Mouse (Mus musculus): ENCODE measurements at regions not wholly inside any gene's neighbourhood (a gene's known extent, or its start where the extent isn't known, plus 50 kb on each side); places are given as distances from the start of the nearest gene placed in this dataset.

DNA sequence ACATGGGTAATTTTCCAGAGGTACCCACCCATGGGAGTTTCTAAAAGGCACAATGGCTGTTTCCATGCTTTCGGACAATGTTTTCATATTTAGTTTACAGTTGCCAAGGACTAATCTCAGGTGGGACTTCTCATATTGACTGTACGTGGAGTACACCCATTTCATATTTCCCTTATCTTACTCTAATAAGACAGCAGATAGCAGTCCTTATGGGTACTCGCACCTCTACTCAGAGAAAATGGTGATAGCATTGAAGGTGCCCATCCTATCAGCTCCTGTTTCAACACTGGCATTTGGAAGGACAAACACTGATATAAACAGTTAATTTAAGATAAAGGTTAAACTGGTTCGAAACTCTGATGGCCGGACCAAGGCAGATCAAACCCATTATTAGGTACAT lies 198.6 kb downstream of the Gm5447 start:
- Histone ChIP-seq H3K27me3 (ENCODE audit: insufficient read depth, low read length) (no peaks in the 10 kb centered on the region), H3K4me1 (ENCODE audit: insufficient read depth, low read depth, low read length) (no peaks in the 10 kb centered on the region), H3K36me3 (replicated peaks) (no peaks in the 10 kb centered on the region), H3K9me3 (replicated peaks) (no peaks in the 10 kb centered on the region), H3K4me3 (ENCODE audit: low read depth, low read length) (no peak overlapping the region)
- DNase-seq (ENCODE audit: low spot score) = no peak
- no peak for TF ChIP-seq POLR2AphosphoS5 (IDR thresholded peaks at IDR 0.05; ENCODE audit: insufficient replicate concordance, low read depth, low read length)
- ATAC-seq (ENCODE audit: extremely low read depth, insufficient number of reproducible peaks, low FRiP score, poor library complexity, severe bottlenecking) = no peak

DNA sequence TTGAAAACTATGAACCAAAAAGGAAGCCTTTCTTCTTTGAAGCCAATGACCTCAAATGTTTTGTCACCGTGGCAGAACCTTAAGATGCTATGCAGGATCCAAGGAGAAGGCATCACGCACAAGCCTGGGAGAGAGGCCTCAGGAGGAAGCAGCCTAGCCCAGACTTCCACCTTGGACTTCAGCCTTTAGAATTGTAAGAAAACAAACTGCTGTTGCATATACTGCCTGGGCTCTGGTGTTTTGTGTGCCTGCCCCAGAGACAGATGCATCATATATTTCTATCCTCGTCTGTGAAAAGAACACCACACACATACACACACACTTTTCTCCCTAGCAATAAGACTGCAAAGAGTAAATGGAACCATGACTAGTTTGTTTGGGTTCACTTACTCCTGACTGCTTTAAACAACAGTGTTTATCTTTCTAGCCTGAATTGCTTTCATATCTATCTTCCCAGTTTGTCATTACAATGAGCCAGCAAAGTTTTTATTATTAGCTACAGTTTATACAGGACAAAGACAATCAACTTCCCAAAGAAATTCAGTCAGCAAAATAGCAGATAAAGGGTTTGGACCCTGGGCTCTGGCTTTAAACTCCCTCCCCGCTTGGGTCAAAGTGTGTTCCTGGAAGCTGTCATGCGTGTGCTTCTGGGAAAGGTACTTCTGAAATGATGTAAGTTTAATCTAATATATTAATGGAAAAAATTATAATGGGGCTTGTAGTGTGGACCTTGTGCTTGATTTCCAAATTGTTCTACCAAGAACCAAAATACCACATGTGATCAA lies 204.2 kb downstream of the Gm5447 start:
- Histone ChIP-seq H3K4me3 (ENCODE audit: low read depth, low read length) (no peak overlapping the region), H3K4me1 (ENCODE audit: insufficient read depth, low read depth, low read length) (no peaks in the 10 kb centered on the region), H3K9me3 (replicated peaks) (no peaks in the 10 kb centered on the region), H3K27me3 (ENCODE audit: insufficient read depth, low read length) (peaks cover 5% of the 10 kb centered on the region), H3K36me3 (replicated peaks) (no peaks in the 10 kb centered on the region)
- ATAC-seq (ENCODE audit: extremely low read depth, insufficient number of reproducible peaks, low FRiP score, poor library complexity, severe bottlenecking) (no peak), DNase-seq (ENCODE audit: low spot score) (no peak)
- no peak for TF ChIP-seq GATA2 (IDR thresholded peaks at IDR 0.05; ENCODE audit: borderline replicate concordance, low read depth, low read length)
- TF ChIP-seq TAL1 (conservative IDR thresholded peaks at IDR 0.05; ENCODE audit: low read depth, low read length) = no peak

DNA sequence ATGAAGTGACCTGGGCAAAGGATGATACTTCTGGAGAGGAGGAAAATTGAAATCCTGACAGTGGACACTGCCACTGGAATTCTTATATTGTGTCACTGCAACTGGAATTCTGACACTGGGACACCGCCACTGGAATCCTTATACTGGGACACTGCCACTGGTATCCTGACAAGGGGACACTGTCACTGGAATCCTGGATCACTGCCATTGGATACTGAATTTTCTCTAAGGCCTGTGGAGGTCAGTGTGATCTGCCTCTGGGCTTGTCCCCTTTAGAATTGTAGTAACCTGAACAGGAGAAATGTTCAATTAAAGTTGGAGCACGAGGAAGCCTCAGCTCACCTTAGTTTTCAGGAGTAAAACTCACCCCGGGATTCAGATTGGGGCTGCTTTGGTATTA lies 205.0 kb downstream of the Gm5447 start:
- no peaks in the 10 kb centered on the region for H3K9me3 ChIP-seq (replicated peaks)
- H3K27me3 ChIP-seq (ENCODE audit: insufficient read depth, low read length) = peaks cover 5% of the 10 kb centered on the region
- ATAC-seq (ENCODE audit: extremely low read depth, insufficient number of reproducible peaks, low FRiP score, poor library complexity, severe bottlenecking) = no peak
- H3K36me3 ChIP-seq (replicated peaks) = no peaks in the 10 kb centered on the region
- DNase-seq (ENCODE audit: low spot score) = no peak
- TF ChIP-seq POLR2AphosphoS5 (IDR thresholded peaks at IDR 0.05; ENCODE audit: insufficient replicate concordance, low read depth, low read length) = no peak
- TF ChIP-seq GATA2 (IDR thresholded peaks at IDR 0.05; ENCODE audit: borderline replicate concordance, low read depth, low read length) = no peak
- no peak for TF ChIP-seq CTCF (IDR thresholded peaks at IDR 0.05; ENCODE audit: low read depth, low read length)
- TF ChIP-seq TAL1 (conservative IDR thresholded peaks at IDR 0.05; ENCODE audit: low read depth, low read length) = no peak
- no peak for TF ChIP-seq GATA1 (IDR thresholded peaks at IDR 0.05; ENCODE audit: borderline replicate concordance, low read length)
- no peak overlapping the region for H3K4me3 ChIP-seq (ENCODE audit: low read depth, low read length)
- H3K4me1 ChIP-seq (ENCODE audit: insufficient read depth, low read depth, low read length) = no peaks in the 10 kb centered on the region

DNA sequence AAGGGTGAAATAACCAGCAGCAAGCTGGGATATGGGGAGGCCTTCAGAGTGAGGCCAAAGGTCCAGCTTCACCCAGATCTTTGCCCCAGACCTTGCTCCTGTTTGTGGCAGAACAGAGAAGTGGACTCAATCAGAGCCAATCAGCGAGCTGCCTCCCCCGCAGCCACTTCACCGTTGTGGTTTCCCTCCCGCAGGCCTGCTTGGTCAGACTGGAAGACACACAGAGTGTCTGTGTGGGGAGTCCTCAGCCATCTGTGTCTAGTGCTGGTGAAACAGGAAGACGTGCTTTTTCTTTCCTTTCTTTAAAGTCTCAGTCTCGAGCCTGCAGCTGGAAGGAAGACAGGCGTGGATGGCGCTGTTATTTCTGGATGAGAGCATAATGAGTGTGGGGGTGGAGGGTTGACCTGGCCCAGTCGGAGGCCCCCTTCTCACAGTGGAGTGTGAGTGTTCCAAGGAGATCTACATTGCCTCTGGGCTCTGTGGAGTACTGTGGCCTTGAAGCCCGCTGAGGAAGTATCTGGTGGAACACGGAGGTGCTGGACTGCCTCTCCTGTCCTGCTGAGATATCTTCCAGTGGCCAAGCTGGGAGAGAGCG lies 205.5 kb downstream of the Gm5447 start:
- no peak for DNase-seq (ENCODE audit: low spot score)
- H3K27me3 ChIP-seq (ENCODE audit: insufficient read depth, low read length) = peaks cover 5% of the 10 kb centered on the region
- no peak for ATAC-seq (ENCODE audit: extremely low read depth, insufficient number of reproducible peaks, low FRiP score, poor library complexity, severe bottlenecking)

DNA sequence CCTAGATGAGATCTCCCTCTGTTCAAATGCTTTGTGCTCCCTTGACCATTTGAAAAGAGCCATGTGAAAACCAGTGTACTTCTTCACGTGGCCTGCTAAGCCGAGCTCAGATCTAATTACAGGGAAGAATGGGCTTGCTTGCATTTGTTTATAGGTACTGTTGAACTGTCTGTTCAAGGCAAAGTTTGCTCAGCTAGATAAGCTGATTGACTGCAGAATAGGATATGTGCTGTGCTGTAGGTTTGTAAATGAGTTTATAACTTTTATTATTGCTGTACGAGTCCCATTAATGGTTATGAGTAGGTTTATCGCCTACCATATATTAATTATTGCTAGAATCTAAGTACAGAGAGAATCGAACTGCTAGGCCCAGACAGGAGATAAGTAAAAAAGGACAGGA lies 207.5 kb downstream of the Gm5447 start:
- no peaks in the 10 kb centered on the region for H3K9me3 ChIP-seq (replicated peaks)
- TF ChIP-seq CTCF (IDR thresholded peaks at IDR 0.05; ENCODE audit: low read depth, low read length) (no peak), POLR2AphosphoS5 (IDR thresholded peaks at IDR 0.05; ENCODE audit: insufficient replicate concordance, low read depth, low read length) (no peak), GATA1 (IDR thresholded peaks at IDR 0.05; ENCODE audit: borderline replicate concordance, low read length) (no peak), GATA2 (IDR thresholded peaks at IDR 0.05; ENCODE audit: borderline replicate concordance, low read depth, low read length) (no peak), TAL1 (conservative IDR thresholded peaks at IDR 0.05; ENCODE audit: low read depth, low read length) (no peak)
- no peak overlapping the region for H3K4me3 ChIP-seq (ENCODE audit: low read depth, low read length)
- peaks cover 5% of the 10 kb centered on the region for H3K27me3 ChIP-seq (ENCODE audit: insufficient read depth, low read length)
- ATAC-seq (ENCODE audit: extremely low read depth, insufficient number of reproducible peaks, low FRiP score, poor library complexity, severe bottlenecking) (no peak), DNase-seq (ENCODE audit: low spot score) (no peak)
- H3K36me3 ChIP-seq (replicated peaks) = no peaks in the 10 kb centered on the region
- no peaks in the 10 kb centered on the region for H3K4me1 ChIP-seq (ENCODE audit: insufficient read depth, low read depth, low read length)

More for the DNA sequence above, 205.5 kb downstream of the Gm5447 start:
- Histone ChIP-seq H3K9me3 (replicated peaks) (no peaks in the 10 kb centered on the region), H3K4me3 (ENCODE audit: low read depth, low read length) (no peak overlapping the region), H3K4me1 (ENCODE audit: insufficient read depth, low read depth, low read length) (no peaks in the 10 kb centered on the region), H3K36me3 (replicated peaks) (no peaks in the 10 kb centered on the region)
- TF ChIP-seq GATA2 (IDR thresholded peaks at IDR 0.05; ENCODE audit: borderline replicate concordance, low read depth, low read length) (no peak), POLR2AphosphoS5 (IDR thresholded peaks at IDR 0.05; ENCODE audit: insufficient replicate concordance, low read depth, low read length) (no peak), GATA1 (IDR thresholded peaks at IDR 0.05; ENCODE audit: borderline replicate concordance, low read length) (no peak), TAL1 (conservative IDR thresholded peaks at IDR 0.05; ENCODE audit: low read depth, low read length) (no peak), CTCF (IDR thresholded peaks at IDR 0.05; ENCODE audit: low read depth, low read length) (no peak)

DNA sequence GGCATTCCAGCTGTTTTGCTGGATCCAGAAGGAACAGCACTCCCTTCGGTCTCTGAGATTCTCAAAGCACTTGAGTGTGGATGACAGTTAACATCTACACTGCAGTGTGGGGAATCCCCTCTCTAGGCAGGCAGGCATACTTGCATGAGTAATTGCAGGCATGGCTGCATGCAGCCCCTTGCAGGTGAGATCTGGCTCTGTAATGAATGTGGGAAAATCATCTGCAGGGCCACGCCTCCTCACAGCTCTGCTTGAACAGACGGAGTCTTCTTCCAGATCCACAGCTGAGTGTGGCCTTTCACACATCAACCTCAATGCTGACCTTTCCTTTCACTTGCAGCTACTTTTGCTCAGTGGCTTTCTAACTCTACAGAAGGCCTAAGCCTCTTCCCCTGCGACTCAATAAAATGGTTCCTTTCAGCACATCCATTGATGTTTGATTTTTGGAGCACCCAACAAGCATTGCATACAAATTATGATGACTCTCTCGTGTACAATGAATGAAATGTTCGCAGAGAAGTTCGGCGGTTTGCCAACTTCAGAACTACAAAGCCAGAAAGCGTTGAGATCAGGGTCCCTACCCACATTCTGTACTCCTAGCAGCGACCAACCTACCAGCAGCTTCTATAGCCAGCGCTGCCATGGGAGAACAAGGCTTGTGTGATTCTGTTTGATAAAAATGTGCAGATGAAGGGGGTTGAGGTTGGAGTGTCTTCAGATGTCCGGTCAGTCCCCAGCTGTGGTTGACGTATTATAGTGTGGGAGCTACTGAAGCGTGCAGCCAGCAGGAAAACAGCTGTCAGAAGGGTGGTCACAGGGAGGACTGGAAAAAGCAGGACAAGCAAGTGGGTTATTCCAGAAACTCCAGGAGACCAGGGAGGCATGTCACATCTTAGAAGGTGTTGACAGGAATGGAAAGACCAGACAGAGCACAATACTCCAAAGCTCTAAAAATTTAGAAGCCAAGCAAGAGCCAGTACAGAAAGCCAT lies 211.1 kb downstream of the Gm5447 start:
- H3K4me3 ChIP-seq (ENCODE audit: low read depth, low read length) = no peak overlapping the region
- no peaks in the 10 kb centered on the region for H3K9me3 ChIP-seq (replicated peaks)
- DNase-seq (ENCODE audit: low spot score) (no peak), ATAC-seq (ENCODE audit: extremely low read depth, insufficient number of reproducible peaks, low FRiP score, poor library complexity, severe bottlenecking) (no peak)
- no peaks in the 10 kb centered on the region for H3K36me3 ChIP-seq (replicated peaks)
- no peaks in the 10 kb centered on the region for H3K4me1 ChIP-seq (ENCODE audit: insufficient read depth, low read depth, low read length)
- peaks cover 5% of the 10 kb centered on the region; the same call in 1 of the 2 replicates for H3K27me3 ChIP-seq (ENCODE audit: insufficient read depth, low read length)
- no peak for TF ChIP-seq GATA2 (IDR thresholded peaks at IDR 0.05; ENCODE audit: borderline replicate concordance, low read depth, low read length)
- no peak for TF ChIP-seq TAL1 (conservative IDR thresholded peaks at IDR 0.05; ENCODE audit: low read depth, low read length)
- TF ChIP-seq CTCF (IDR thresholded peaks at IDR 0.05; ENCODE audit: low read depth, low read length) = no peak
- no peak for TF ChIP-seq GATA1 (IDR thresholded peaks at IDR 0.05; ENCODE audit: borderline replicate concordance, low read length)
- no peak for TF ChIP-seq POLR2AphosphoS5 (IDR thresholded peaks at IDR 0.05; ENCODE audit: insufficient replicate concordance, low read depth, low read length)
